Mouse (Mus musculus) brown adipose tissue, adult 24 weeks (tissue): ENCODE measurements at regions not wholly inside any gene's neighbourhood (a gene's known extent, or its start where the extent isn't known, plus 50 kb on each side); places are given as distances from the start of the nearest gene placed in this dataset.

Experiments used
- H3K27ac ChIP-seq: fragments of 200-500 bp; replicated peaks from 2 replicates; pipeline ENCODE4 v1.5.1; 2012; ENCODE audit warnings: low read depth, mild to moderate bottlenecking, low read length
- H3K4me1 ChIP-seq: fragments of 200-500 bp; 2 replicates; pipeline ENCODE4 v1.6.1; 2012; ENCODE audit warnings: low read length, mixed read lengths; ENCODE audit not compliant: control insufficient read depth, insufficient read depth, insufficient read length
- H3K4me3 ChIP-seq: fragments of 200-500 bp; 2 replicates; pipeline ENCODE4 v1.5.1; 2012; ENCODE audit warnings: low read depth, mild to moderate bottlenecking, low read length, moderate library complexity; ENCODE audit not compliant: insufficient read depth

GRCm38 (mm10) chr3:51092079-51093028 lies 131.9 kb upstream of the Noct start:
- no peaks in the 10 kb centered on the region for H3K4me1 ChIP-seq
- no peak overlapping the region for H3K27ac ChIP-seq
- no peak overlapping the region for H3K4me3 ChIP-seq

GRCm38 (mm10) chr3:51095847-51096447 lies 128.3 kb upstream of the Noct start:
- no peaks in the 10 kb centered on the region for H3K4me1 ChIP-seq
- no peak overlapping the region for H3K4me3 ChIP-seq
- H3K27ac ChIP-seq = no peak overlapping the region

DNA sequence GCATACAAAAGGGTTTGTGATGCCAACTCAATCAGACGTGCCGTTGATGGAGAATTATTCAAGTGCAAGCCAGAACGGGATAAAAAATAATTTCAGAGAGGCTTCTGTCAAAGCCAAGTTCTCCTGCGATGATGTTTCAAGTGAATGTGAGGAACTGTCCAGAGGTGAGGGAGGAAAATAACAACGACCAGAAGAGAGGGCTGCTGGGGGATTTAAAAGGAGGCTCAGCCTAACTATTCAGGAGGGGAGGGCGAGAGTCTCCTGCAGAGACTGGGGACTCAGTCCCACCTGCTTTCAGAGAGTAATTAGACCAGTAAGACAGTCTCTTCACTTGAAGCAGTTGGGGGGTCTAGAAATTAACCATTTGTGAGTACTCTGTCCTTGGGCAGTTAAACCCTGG lies 127.7 kb upstream of the Noct start:
- Histone ChIP-seq H3K27ac (no peak overlapping the region), H3K4me3 (no peak overlapping the region), H3K4me1 (no peaks in the 10 kb centered on the region)

DNA sequence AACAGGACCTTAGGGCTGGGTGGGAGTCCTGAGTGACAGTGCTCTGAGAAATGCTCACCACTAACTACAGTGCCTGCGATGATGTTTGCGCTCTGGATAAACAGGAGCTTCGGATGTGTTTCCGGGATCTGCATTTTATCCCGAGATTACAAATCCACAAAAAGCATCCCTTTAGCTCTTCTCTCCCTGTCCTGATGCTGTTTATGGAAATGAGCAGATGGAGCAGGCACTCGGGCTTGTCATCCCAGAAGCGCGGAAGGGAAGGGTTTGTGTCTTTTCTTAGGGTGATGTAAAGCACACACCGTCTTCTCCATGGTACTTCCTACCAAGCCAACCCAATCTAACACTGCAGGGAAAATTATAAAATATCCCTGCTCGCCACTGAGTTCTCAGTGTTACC lies 126.9 kb upstream of the Noct start:
- Histone ChIP-seq H3K27ac (no peak overlapping the region), H3K4me3 (no peak overlapping the region), H3K4me1 (no peaks in the 10 kb centered on the region)

DNA sequence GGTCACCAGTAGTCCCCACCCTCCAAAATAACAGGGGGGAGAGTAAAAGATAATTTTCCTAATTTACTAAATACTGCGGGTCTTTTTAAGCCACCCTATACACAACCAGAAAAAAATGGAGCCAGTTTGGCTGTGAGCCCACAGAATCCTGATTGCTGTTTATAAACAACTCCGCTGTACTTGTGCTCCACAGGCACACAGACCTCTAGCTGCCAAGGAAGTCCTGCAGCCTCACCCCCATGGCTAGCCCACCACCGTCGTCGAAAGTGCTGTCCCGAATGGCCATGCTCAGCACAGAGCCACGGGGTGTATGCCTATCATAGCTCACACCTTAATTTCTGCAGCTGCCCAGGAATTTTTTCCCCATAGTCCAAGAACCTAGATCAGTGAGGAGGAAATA lies 124.3 kb upstream of the Noct start:
- H3K4me1 ChIP-seq = no peaks in the 10 kb centered on the region
- H3K27ac ChIP-seq = no peak overlapping the region
- H3K4me3 ChIP-seq = no peak overlapping the region

GRCm38 (mm10) chr3:51108639-51109202 lies 115.5 kb upstream of the Noct start:
- H3K4me3 ChIP-seq = no peak overlapping the region
- no peaks in the 10 kb centered on the region for H3K4me1 ChIP-seq
- no peak overlapping the region for H3K27ac ChIP-seq

- no peaks in the 10 kb centered on the region for H3K4me1 ChIP-seq
- no peak overlapping the region for H3K27ac ChIP-seq
- no peak overlapping the region for H3K4me3 ChIP-seq
Measured at GRCm38 (mm10) chr3:51111241-51111640, 113.0 kb upstream of the Noct start.

DNA sequence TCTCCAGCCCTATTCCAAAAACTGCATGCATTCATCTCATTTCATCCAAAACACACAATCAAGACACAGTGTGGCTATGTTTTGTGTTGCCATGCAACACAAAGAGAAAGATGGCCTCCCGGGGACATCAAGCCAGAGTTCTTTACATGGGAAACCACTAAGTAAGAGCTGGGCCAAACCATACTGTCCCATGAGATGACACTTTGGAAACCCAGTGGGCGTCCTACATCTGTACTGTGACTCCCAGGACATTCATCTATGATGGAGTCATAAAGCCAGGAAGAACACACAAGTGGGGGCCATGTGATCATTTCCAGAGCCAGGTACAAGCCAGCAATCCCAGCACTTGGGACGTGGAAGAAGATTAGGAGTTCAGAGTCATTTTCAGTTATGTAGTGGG lies 111.9 kb upstream of the Noct start:
- Histone ChIP-seq H3K4me1 (no peaks in the 10 kb centered on the region; the same call in 1 of the 2 replicates), H3K4me3 (no peak overlapping the region), H3K27ac (no peak overlapping the region)

GRCm38 (mm10) chr3:51115921-51116320 lies 108.3 kb upstream of the Noct start:
- Histone ChIP-seq H3K27ac (no peak overlapping the region), H3K4me1 (no peaks in the 10 kb centered on the region; the same call in 1 of the 2 replicates), H3K4me3 (no peak overlapping the region)

DNA sequence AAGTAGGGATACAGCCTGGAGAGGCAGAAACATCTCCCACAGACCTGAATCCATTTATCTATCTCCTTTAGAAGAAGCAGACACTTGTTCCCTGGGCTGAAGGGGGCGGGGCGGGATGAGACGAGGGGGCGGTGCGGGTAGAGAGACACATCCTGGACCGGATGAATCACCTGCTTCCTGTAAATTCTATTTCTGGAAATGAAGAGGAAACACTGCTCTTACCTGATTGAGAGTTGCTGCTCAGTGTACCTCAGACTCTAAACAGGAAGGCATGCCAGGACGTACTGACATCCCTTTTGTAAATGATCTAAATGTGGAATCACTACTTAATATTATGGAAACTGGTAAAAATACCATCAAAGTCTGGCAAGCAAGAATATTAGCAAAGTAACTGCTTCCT lies 105.5 kb upstream of the Noct start:
- H3K4me1 ChIP-seq = no peaks in the 10 kb centered on the region; the same call in 1 of the 2 replicates
- H3K4me3 ChIP-seq = no peak overlapping the region
- H3K27ac ChIP-seq = no peak overlapping the region; the same call in 1 of the 2 replicates

DNA sequence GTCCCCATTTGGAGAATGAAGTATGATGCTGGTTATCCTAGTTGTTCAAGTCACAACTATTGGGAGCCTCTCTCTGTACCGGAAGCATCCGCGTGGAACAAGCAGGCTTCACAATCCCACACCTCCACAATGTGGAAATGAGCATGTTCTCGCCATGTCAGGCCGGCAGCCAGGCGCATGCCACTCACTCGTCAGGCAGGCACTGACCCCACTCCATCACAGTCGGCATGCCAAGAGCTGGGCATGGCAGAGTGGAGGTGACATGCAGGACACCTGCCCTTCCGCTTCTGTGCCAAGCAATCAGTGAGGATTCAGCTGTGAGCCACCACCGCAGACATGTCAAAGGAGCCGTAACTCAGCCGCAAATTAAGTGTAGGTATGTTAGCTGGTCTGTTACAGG lies 103.7 kb upstream of the Noct start:
- Histone ChIP-seq H3K27ac (no peak overlapping the region), H3K4me1 (no peaks in the 10 kb centered on the region; the same call in 1 of the 2 replicates), H3K4me3 (no peak overlapping the region)

DNA sequence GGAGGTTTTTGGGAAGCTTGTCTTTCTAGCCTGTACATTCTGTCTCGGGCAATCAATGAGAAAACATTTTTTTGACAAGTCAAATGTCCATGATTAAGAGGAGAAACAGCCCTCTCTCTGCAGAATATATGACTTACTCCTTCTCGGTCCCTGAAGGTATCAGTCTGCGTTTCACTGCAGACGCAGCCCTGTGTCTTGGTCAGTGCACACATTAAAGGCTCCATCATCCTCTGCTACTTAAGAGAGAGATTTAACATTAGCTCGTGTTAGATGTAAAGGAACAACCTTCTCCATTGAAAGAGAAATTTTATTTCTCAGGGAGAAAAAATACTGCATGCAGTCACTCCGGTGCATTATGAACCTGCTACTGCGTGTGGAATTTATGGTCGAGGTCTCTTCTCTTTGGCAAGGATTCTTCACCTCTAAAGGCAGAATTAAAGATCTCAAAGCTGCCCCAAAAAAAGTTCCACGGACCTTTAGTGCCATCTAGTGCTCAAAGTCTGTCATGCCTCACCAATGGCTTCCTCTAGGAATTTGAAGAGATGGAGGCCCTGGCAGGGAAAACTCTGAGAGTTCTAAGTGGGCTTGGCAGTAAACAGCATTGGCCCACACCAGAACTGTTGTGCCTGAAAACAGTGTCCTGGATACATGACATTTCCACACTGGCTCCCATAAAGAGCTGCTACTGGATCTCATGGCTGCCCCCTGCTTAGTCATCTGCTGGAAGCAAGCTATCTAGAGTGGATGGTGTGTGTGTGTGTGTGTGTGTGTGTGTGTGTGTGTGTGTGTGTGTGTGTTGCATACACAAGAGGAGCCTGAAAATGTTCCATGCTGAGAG lies 102.3 kb upstream of the Noct start:
- no peak overlapping the region for H3K27ac ChIP-seq
- H3K4me1 ChIP-seq = no peaks in the 10 kb centered on the region; the same call in 1 of the 2 replicates
- no peak overlapping the region for H3K4me3 ChIP-seq

DNA sequence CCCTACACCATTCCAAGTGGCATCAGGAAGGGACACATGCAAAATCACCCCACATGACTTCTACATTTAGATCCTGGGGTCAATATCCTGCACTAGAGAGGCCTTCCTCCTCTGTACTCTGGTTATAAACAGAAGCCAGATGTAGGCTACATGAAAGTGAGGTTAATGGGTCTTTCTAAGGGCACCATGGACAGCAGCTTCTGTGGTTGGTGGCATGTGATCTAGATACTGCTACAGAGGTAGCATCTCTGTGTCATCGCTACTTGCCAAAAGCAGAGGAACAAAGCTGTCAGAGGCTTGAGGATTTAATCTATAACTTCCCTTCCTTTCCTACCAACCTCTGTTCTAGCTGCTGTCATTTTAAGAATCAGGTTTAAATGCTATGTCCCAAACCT lies 101.7 kb upstream of the Noct start:
- H3K4me3 ChIP-seq = no peak overlapping the region
- no peaks in the 10 kb centered on the region; the same call in 1 of the 2 replicates for H3K4me1 ChIP-seq
- H3K27ac ChIP-seq = no peak overlapping the region

- Histone ChIP-seq H3K4me3 (no peak overlapping the region), H3K27ac (no peak overlapping the region), H3K4me1 (no peaks in the 10 kb centered on the region; the same call in 1 of the 2 replicates)
Measured at GRCm38 (mm10) chr3:51127875-51128274, 96.4 kb upstream of the Noct start.
